Mouse (Mus musculus): ENCODE results near the gene Lag3.

- no peak for TF ChIP-seq CTCF (IDR thresholded peaks at IDR 0.05)
- no peak for TF ChIP-seq EP300 (IDR thresholded peaks at IDR 0.05)
Observed at GRCm38 (mm10) chr6:124921539-124921938, 10.0 kb upstream of the Lag3 start.

All from lung, postnatal 0 days (tissue).